Mouse (Mus musculus) kidney, adult 2 months (tissue): ENCODE measurements around the gene Cct8.

Experiments used
- CTCF ChIP-seq: fragments of 200-500 bp; conservative IDR thresholded peaks from 2 replicates; pipeline ENCODE4 v1.5.1; 2011; ENCODE audit warnings: low read depth, mild to moderate bottlenecking, control low read depth, low read length, moderate library complexity, mixed read lengths; ENCODE audit not compliant: insufficient read depth, insufficient read length
- POLR2A ChIP-seq: fragments of 200-500 bp; IDR thresholded peaks from one replicate; pipeline ENCODE4 v1.6.1; 2011; ENCODE audit warnings: low read depth, low read length, control low read depth

DNA sequence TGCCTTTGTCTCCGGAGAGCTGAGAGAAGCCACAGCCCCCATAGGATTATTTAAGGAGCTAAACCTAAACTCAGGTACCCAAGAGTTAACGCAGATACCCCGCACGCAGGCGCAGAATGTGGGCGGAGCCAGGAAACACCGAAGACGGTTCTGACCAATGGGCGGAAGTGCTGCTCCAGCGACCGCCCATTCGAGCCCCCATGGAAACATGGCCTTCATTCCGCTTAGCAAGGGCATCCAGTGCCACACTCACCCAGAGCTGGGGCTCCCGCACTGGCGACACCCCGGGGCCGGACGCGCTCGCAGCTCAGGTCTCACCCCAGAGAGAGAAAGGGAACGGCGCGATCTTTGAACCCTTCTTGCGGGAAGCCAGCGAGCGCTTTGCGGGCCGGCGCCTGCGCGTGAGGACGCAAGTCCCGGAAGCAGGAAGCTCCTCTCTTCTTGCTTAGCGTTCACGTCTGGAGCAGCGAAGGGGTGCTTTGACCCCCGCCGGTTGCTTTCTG, 55.4 kb downstream of the Cct8 start, which contains the start of gene Rwdd2b:
- TF ChIP-seq POLR2A: peak; percentile 49
- TF ChIP-seq CTCF: no peak
